Mouse (Mus musculus): Measurements from ENCODE around the gene Atp8b4. TPM values are rescaled to one million over a fixed set of nuclear protein-coding genes. Genes with fewer than 3 reads are reported as not detected.

Gene Atp8b4
- polyA plus RNA-seq, 1 experiment from 2014 or later, result 0.20 TPM

GRCm38 (mm10) chr2:126337143-126337542, 163.3 kb downstream of the Atp8b4 start:
- Histone ChIP-seq H3K9me3 (ENCODE audit: control insufficient read depth, low read depth, low read length) (no peaks in the 10 kb centered on the region), H3K9ac (replicated peaks; ENCODE audit: low read depth, low read length) (no peak overlapping the region), H3K27me3 (ENCODE audit: control insufficient read depth, insufficient read depth, low read length) (no peaks in the 10 kb centered on the region), H3K27ac (ENCODE audit: low read length) (no peak overlapping the region), H3K4me3 (ENCODE audit: low read depth, low read length) (no peak overlapping the region), H3K36me3 (ENCODE audit: control insufficient read depth, insufficient read depth, low read length) (no peaks in the 10 kb centered on the region), H3K4me1 (ENCODE audit: control insufficient read depth, insufficient read depth, low read length) (no peaks in the 10 kb centered on the region), H3K4me2 (replicated peaks; ENCODE audit: low read depth, low read length) (no peak overlapping the region)
- 75% methylated on average over 5 of the region's 5 CpGs for WGBS
- ATAC-seq (ENCODE audit: insufficient number of reproducible peaks, insufficient read depth, low FRiP score, low read depth), result no peak

GRCm38 (mm10) chr2:126331794-126332193, 168.7 kb downstream of the Atp8b4 start:
- Histone ChIP-seq H3K9ac (replicated peaks; ENCODE audit: low read depth, low read length) (no peak overlapping the region), H3K4me2 (replicated peaks; ENCODE audit: low read depth, low read length) (no peak overlapping the region), H3K4me3 (ENCODE audit: low read depth, low read length) (no peak overlapping the region), H3K36me3 (ENCODE audit: control insufficient read depth, insufficient read depth, low read length) (no peaks in the 10 kb centered on the region), H3K4me1 (ENCODE audit: control insufficient read depth, insufficient read depth, low read length) (no peaks in the 10 kb centered on the region), H3K27ac (ENCODE audit: low read length) (no peak overlapping the region), H3K27me3 (ENCODE audit: control insufficient read depth, insufficient read depth, low read length) (no peaks in the 10 kb centered on the region), H3K9me3 (ENCODE audit: control insufficient read depth, low read depth, low read length) (no peaks in the 10 kb centered on the region)
- ATAC-seq (ENCODE audit: insufficient number of reproducible peaks, insufficient read depth, low FRiP score, low read depth), result no peak
- WGBS, result 86% methylated on average over 3 of the region's 3 CpGs

DNA sequence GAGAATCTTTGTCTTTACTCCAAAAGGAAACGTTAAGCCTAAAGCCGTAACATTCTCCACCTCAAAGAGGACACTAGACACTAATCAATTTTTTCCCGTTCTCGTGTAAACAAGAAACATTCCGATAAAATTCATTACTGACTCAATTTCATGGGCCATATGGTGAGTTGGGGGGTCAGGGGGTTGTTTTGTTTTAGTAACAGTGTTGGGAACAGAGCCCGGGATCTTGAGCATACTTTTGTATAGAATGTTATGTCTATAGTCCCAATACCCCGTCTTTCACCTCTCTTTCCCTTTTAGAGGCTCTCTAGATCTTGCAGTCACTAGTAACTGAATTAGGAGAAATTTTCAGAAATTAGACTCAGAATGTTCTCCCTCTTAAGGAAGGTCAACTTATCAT, 177.3 kb downstream of the Atp8b4 start:
- 74% methylated on average over 7 of the region's 7 CpGs for WGBS

GRCm38 (mm10) chr2:126322631-126323031, 177.8 kb downstream of the Atp8b4 start:
- Histone ChIP-seq H3K9ac (replicated peaks; ENCODE audit: low read depth, low read length) (no peak overlapping the region), H3K36me3 (ENCODE audit: control insufficient read depth, insufficient read depth, low read length) (no peaks in the 10 kb centered on the region), H3K27ac (ENCODE audit: low read length) (no peak overlapping the region), H3K9me3 (ENCODE audit: control insufficient read depth, low read depth, low read length) (no peaks in the 10 kb centered on the region), H3K4me2 (replicated peaks; ENCODE audit: low read depth, low read length) (no peak overlapping the region), H3K4me3 (ENCODE audit: low read depth, low read length) (no peak overlapping the region), H3K27me3 (ENCODE audit: control insufficient read depth, insufficient read depth, low read length) (no peaks in the 10 kb centered on the region), H3K4me1 (ENCODE audit: control insufficient read depth, insufficient read depth, low read length) (no peaks in the 10 kb centered on the region)
- 79% methylated on average over 15 of the region's 15 CpGs for WGBS
- ATAC-seq (ENCODE audit: insufficient number of reproducible peaks, insufficient read depth, low FRiP score, low read depth), result no peak

More for the DNA sequence above, 177.3 kb downstream of the Atp8b4 start:
- Histone ChIP-seq H3K27me3 (ENCODE audit: control insufficient read depth, insufficient read depth, low read length) (no peaks in the 10 kb centered on the region), H3K9me3 (ENCODE audit: control insufficient read depth, low read depth, low read length) (no peaks in the 10 kb centered on the region), H3K36me3 (ENCODE audit: control insufficient read depth, insufficient read depth, low read length) (no peaks in the 10 kb centered on the region), H3K4me3 (ENCODE audit: low read depth, low read length) (no peak overlapping the region), H3K4me2 (replicated peaks; ENCODE audit: low read depth, low read length) (no peak overlapping the region), H3K4me1 (ENCODE audit: control insufficient read depth, insufficient read depth, low read length) (no peaks in the 10 kb centered on the region), H3K9ac (replicated peaks; ENCODE audit: low read depth, low read length) (no peak overlapping the region), H3K27ac (ENCODE audit: low read length) (no peak overlapping the region)
- ATAC-seq (ENCODE audit: insufficient number of reproducible peaks, insufficient read depth, low FRiP score, low read depth), result no peak

DNA sequence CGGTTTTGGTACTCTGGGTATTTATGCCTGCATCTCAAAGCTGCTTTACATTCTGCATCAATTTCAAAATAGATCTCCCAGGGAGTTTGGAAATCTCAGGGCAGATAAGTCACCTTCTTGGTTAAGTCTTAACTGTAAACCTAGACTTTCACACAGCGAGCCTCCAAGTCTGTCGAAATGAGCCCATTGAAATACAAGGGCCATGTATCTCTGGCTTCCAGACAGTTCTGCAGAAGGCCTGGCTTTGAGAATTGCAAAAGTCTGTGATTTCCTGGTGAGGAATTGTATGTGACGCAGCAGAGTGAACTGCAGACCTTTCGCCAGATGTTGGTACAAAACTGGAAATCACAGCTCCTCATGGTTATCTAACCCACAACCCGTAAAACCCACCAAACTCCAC, 182.4 kb downstream of the Atp8b4 start:
- 90% methylated on average over 6 of the region's 6 CpGs for WGBS
- Histone ChIP-seq H3K27ac (ENCODE audit: low read length) (no peak overlapping the region), H3K4me3 (ENCODE audit: low read depth, low read length) (no peak overlapping the region), H3K36me3 (ENCODE audit: control insufficient read depth, insufficient read depth, low read length) (no peaks in the 10 kb centered on the region), H3K9ac (replicated peaks; ENCODE audit: low read depth, low read length) (no peak overlapping the region), H3K9me3 (ENCODE audit: control insufficient read depth, low read depth, low read length) (no peaks in the 10 kb centered on the region), H3K27me3 (ENCODE audit: control insufficient read depth, insufficient read depth, low read length) (no peaks in the 10 kb centered on the region), H3K4me1 (ENCODE audit: control insufficient read depth, insufficient read depth, low read length) (no peaks in the 10 kb centered on the region), H3K4me2 (replicated peaks; ENCODE audit: low read depth, low read length) (no peak overlapping the region)
- ATAC-seq (ENCODE audit: insufficient number of reproducible peaks, insufficient read depth, low FRiP score, low read depth), result no peak

DNA sequence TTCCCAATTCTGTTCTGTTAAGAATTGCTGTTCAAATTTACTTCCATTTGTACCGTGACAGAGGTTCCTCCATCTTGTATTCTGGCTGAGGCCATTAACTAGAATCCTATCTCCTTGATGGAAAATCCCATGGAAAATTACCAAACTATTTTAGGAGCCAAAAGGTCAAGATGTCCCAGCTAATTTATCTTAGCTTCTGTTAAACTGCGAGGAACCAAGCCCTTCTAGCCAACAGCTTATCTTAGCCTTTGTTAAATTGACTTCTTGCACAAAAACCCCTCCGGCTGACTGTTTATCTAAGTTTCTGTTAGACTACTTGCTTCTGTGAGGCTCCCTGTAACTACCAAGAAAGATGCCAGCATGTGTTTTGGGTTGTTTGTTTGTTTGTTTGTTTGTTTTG, 183.5 kb downstream of the Atp8b4 start:
- no peak overlapping the region for H3K27ac ChIP-seq (ENCODE audit: low read length)
- H3K27me3 ChIP-seq (ENCODE audit: control insufficient read depth, insufficient read depth, low read length), result no peaks in the 10 kb centered on the region
- no peak overlapping the region for H3K9ac ChIP-seq (replicated peaks; ENCODE audit: low read depth, low read length)
- H3K4me3 ChIP-seq (ENCODE audit: low read depth, low read length), result no peak overlapping the region
- H3K4me1 ChIP-seq (ENCODE audit: control insufficient read depth, insufficient read depth, low read length), result no peaks in the 10 kb centered on the region
- no peak overlapping the region for H3K4me2 ChIP-seq (replicated peaks; ENCODE audit: low read depth, low read length)
- no peaks in the 10 kb centered on the region for H3K9me3 ChIP-seq (ENCODE audit: control insufficient read depth, low read depth, low read length)
- H3K36me3 ChIP-seq (ENCODE audit: control insufficient read depth, insufficient read depth, low read length), result no peaks in the 10 kb centered on the region
- ATAC-seq (ENCODE audit: insufficient number of reproducible peaks, insufficient read depth, low FRiP score, low read depth), result no peak
- WGBS, result 25% methylated on average over 3 of the region's 3 CpGs

DNA sequence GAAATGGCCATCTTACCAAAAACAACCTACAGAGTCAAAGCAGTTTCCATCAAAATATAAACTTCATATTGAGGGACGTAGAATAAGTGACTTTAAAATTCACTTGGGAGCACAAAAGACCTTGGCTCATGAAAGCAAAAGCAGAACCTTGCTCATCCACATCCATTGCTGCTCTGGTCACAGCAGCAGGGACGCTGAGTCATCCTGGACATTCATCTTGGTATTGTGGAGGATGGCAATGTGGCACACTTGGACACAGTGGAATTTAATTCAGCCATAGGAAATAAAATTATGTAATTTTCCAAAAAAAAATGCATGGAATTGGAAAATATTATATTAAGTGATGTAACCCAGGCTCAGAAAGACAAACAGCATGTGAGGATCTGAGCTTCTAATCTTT, 184.1 kb downstream of the Atp8b4 start:
- Histone ChIP-seq H3K9ac (replicated peaks; ENCODE audit: low read depth, low read length) (no peak overlapping the region), H3K4me1 (ENCODE audit: control insufficient read depth, insufficient read depth, low read length) (no peaks in the 10 kb centered on the region), H3K27ac (ENCODE audit: low read length) (no peak overlapping the region), H3K4me3 (ENCODE audit: low read depth, low read length) (no peak overlapping the region), H3K27me3 (ENCODE audit: control insufficient read depth, insufficient read depth, low read length) (no peaks in the 10 kb centered on the region), H3K4me2 (replicated peaks; ENCODE audit: low read depth, low read length) (no peak overlapping the region), H3K36me3 (ENCODE audit: control insufficient read depth, insufficient read depth, low read length) (no peaks in the 10 kb centered on the region), H3K9me3 (ENCODE audit: control insufficient read depth, low read depth, low read length) (no peaks in the 10 kb centered on the region)
- WGBS, result 91% methylated on average over 2 of the region's 2 CpGs
- ATAC-seq (ENCODE audit: insufficient number of reproducible peaks, insufficient read depth, low FRiP score, low read depth), result no peak

DNA sequence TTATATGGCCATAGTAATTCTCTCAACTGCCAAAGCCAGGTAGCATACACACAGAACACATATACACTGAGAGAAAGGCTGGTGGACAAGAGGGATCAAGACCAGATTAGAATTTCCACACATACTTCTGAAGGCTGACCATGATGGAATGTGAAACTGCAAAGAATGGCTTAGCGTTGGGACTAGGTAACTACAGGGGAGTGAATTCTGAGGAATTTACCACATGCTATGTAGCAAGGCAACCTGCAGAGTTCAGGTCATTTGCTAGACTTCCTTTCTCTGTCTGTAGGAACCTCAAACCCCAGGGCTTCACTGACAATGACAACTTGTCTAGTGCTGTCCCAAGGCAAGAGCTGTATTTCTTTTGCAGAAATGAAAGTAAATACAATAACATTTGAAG, 189.4 kb downstream of the Atp8b4 start:
- Histone ChIP-seq H3K36me3 (ENCODE audit: control insufficient read depth, insufficient read depth, low read length) (no peaks in the 10 kb centered on the region), H3K27me3 (ENCODE audit: control insufficient read depth, insufficient read depth, low read length) (no peaks in the 10 kb centered on the region), H3K4me1 (ENCODE audit: control insufficient read depth, insufficient read depth, low read length) (no peaks in the 10 kb centered on the region), H3K9ac (replicated peaks; ENCODE audit: low read depth, low read length) (no peak overlapping the region), H3K4me2 (replicated peaks; ENCODE audit: low read depth, low read length) (no peak overlapping the region), H3K9me3 (ENCODE audit: control insufficient read depth, low read depth, low read length) (no peaks in the 10 kb centered on the region), H3K27ac (ENCODE audit: low read length) (no peak overlapping the region), H3K4me3 (ENCODE audit: low read depth, low read length) (no peak overlapping the region)
- 62% methylated on average over 1 of the region's 1 CpGs for WGBS
- ATAC-seq (ENCODE audit: insufficient number of reproducible peaks, insufficient read depth, low FRiP score, low read depth), result no peak

DNA sequence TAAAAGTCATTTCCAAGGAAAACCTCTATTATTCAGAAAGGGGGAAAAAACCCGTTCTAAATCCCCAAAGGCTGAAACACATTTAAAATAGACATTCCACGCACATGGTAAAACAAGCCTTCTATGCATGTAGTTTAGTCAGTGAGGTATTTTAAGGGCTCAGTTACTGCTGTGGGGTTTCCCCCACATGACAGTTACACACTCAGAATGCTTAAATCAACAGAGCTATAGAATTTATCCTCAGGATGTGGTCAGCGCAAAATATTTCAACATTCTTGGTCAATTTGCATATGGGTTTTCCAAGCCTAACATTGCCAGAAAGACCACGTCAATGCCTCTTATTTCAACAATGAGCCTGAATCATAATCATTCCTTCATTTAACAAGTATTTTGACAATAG, 190.5 kb downstream of the Atp8b4 start:
- no peak overlapping the region for H3K4me2 ChIP-seq (replicated peaks; ENCODE audit: low read depth, low read length)
- H3K27ac ChIP-seq (ENCODE audit: low read length), result no peak overlapping the region
- no peaks in the 10 kb centered on the region for H3K36me3 ChIP-seq (ENCODE audit: control insufficient read depth, insufficient read depth, low read length)
- no peaks in the 10 kb centered on the region for H3K27me3 ChIP-seq (ENCODE audit: control insufficient read depth, insufficient read depth, low read length)
- no peak overlapping the region for H3K4me3 ChIP-seq (ENCODE audit: low read depth, low read length)
- no peaks in the 10 kb centered on the region for H3K9me3 ChIP-seq (ENCODE audit: control insufficient read depth, low read depth, low read length)
- 52% methylated on average over 4 of the region's 4 CpGs for WGBS
- no peak for ATAC-seq (ENCODE audit: insufficient number of reproducible peaks, insufficient read depth, low FRiP score, low read depth)
- H3K9ac ChIP-seq (replicated peaks; ENCODE audit: low read depth, low read length), result no peak overlapping the region
- H3K4me1 ChIP-seq (ENCODE audit: control insufficient read depth, insufficient read depth, low read length), result no peaks in the 10 kb centered on the region

Data from stomach, embryonic 14.5 days (tissue).